In genomic region chr6:72880913-72881618, GRCm38 (mm10) we compare ENCODE assay signal across 9 mouse cellular contexts. TPM values are rescaled to one million over a fixed set of nuclear protein-coding genes. Genes with fewer than 3 reads are reported as not detected.
DNase-seq lines count a peak whose midpoint lies in the region; ATAC-seq and TF ChIP-seq lines count a peak whose summit lies in the region.
"Had no signal": no experiment of that assay in that cellular context is flagged by ENCODE, and none has a peak within 500 bp of the region (broad histone marks: within the 10 kb centered on the region; RNA-seq: fewer than 3 reads in every experiment).

No protein-coding gene starts in this region.

- peak; percentile 63; the same call in 1 of the 2 replicates for ATAC-seq in neutrophil, adult 5-6 weeks (ENCODE audit: extremely low read depth, insufficient number of reproducible peaks, low FRiP score, poor library complexity, severe bottlenecking)
- ATAC-seq in hindbrain, postnatal 0 days, result no peak

- H3K27ac ChIP-seq in left cerebral cortex, adult 2 months, result 0 out of 2 replicates have a peak overlapping the region, but pooled peaks have one; percentile 0
- no peak overlapping the region for H3K27ac ChIP-seq in hindbrain, postnatal 0 days
- no peak overlapping the region for H3K27ac ChIP-seq in embryonic facial prominence, embryonic 10.5 days (replicated peaks)

- H3K27me3 ChIP-seq in hindbrain, postnatal 0 days (ENCODE audit: insufficient read depth, low read length), result no peaks in the 10 kb centered on the region
- H3K27me3 ChIP-seq in embryonic facial prominence, embryonic 10.5 days (replicated peaks; ENCODE audit: low read depth, poor library complexity, severe bottlenecking), result no peaks in the 10 kb centered on the region

- 87% methylated on average over 9 of the region's 9 CpGs for WGBS in hindbrain, postnatal 0 days
- WGBS in embryonic facial prominence, embryonic 10.5 days, result 91% methylated on average over 9 of the region's 9 CpGs

- no peak overlapping the region for H3K4me2 ChIP-seq in hindbrain, postnatal 0 days (ENCODE audit: low read depth, low read length)

- intact Hi-C loops in left cerebral cortex, adult 2 months (cut with DNase I), result no loop called here

- no peak overlapping the region for H3K9ac ChIP-seq in hindbrain, postnatal 0 days (replicated peaks; ENCODE audit: low read length)

- no peak for TF ChIP-seq CTCF in left cerebral cortex, adult 2 months (IDR thresholded peaks at IDR 0.05)
- no peak for TF ChIP-seq CTCF in hindbrain, postnatal 0 days (IDR thresholded peaks at IDR 0.05; ENCODE audit: low read depth)

- no peak for DNase-seq in left cerebral cortex, adult 2 months (ENCODE audit: extremely low spot score in 1 of 2, low spot score in 2 of 2)
- DNase-seq in left cerebral cortex, adult 18-20 months (ENCODE audit: low spot score in 2 of 2), result no peak
- DNase-seq in NIH3T3 (ENCODE audit: low read depth), result peak; percentile 66
- peak; percentile 75 for DNase-seq in induced T-regulatory cell, adult 2 months (ENCODE audit: low read depth)
- no peak for DNase-seq in hindbrain, postnatal 0 days (ENCODE audit: low spot score)
- no peak for DNase-seq in embryonic facial prominence, embryonic 10.5 days (ENCODE audit: low spot score)
- DNase-seq in gastrocnemius, adult 8-10 months (ENCODE audit: low spot score in 2 of 2), result no peak
- DNase-seq: gastrocnemius, postnatal 25 days had no signal

- H3K9me3 ChIP-seq in hindbrain, postnatal 0 days (ENCODE audit: low read length), result no peaks in the 10 kb centered on the region
- no peaks in the 10 kb centered on the region for H3K9me3 ChIP-seq in embryonic facial prominence, embryonic 10.5 days

- no peak overlapping the region for H3K4me3 ChIP-seq in left cerebral cortex, adult 2 months
- H3K4me3 ChIP-seq in hindbrain, postnatal 0 days (ENCODE audit: low read length), result no peak overlapping the region
- no peak overlapping the region for H3K4me3 ChIP-seq in embryonic facial prominence, embryonic 10.5 days

- H3K36me3 ChIP-seq in hindbrain, postnatal 0 days (ENCODE audit: insufficient read depth, low read length), result no peaks in the 10 kb centered on the region
- peaks cover 28% of the 10 kb centered on the region for H3K36me3 ChIP-seq in embryonic facial prominence, embryonic 10.5 days (replicated peaks)

- no peaks in the 10 kb centered on the region for H3K4me1 ChIP-seq in hindbrain, postnatal 0 days (ENCODE audit: insufficient read depth, low read length)
- H3K4me1 ChIP-seq in embryonic facial prominence, embryonic 10.5 days, result peaks cover 7% of the 10 kb centered on the region

RNA-seq across cellular contexts. Expression of gene Kcmf1, which starts 18.7 kb away (rescaled TPM):
- 10 to 100 TPM; 66.0 to 72.0 TPM for total RNA-seq in left cerebral cortex, adult 2 months (2021)
- total RNA-seq in left cerebral cortex, adult 18-20 months (2021), result 10 to 100 TPM; 74.5 to 74.7 TPM
- 123 and 149 TPM in 2 replicates for total RNA-seq in neutrophil, adult 5-6 weeks (2017)
- total RNA-seq in hindbrain, postnatal 0 days (2014; rRNA removed), result 66.5 and 76.9 TPM in 2 replicates
- polyA plus RNA-seq in hindbrain, postnatal 0 days (2015; fragmentation: Nextera tagmentation; extraction: Ambion mirVana), result 50.1 and 51.0 TPM in 2 replicates
- 32.3 and 37.5 TPM in 2 replicates for polyA plus RNA-seq in embryonic facial prominence, embryonic 10.5 days (2016; fragmentation: Nextera tagmentation; extraction: Ambion mirVana)
- total RNA-seq in gastrocnemius, adult 8-10 months (2022), result 100 to 1,000 TPM; 181 to 260 (median 210) TPM

Comparison
In these comparisons a context has a peak if more than half of its experiments do, and no peak if none do; other contexts are left out.
1. DNase-seq: peak in NIH3T3 (single experiment) and induced T-regulatory cell, adult 2 months (single experiment); none in left cerebral cortex, adult 2 months (0 of 2), left cerebral cortex, adult 18-20 months (0 of 2), hindbrain, postnatal 0 days (single experiment), embryonic facial prominence, embryonic 10.5 days (single experiment) and gastrocnemius, adult 8-10 months (0 of 2).